Mouse (Mus musculus) CH12.LX (cell line): Measurements from ENCODE around the gene Ppox.

Source experiments
- CTCF ChIP-seq, 2 experiments: IDR thresholded peaks in 1 of 2; conservative IDR thresholded peaks in 1 of 2; 2 replicates each; pipeline ENCODE4 v1.5.1; 2011 to 2012; ENCODE audit warnings: low read depth in 2 of 2, low read length in 2 of 2, improper control_type of control experiment in 1 of 2, inconsistent platforms in 1 of 2, mild to moderate bottlenecking in 1 of 2, moderate library complexity in 1 of 2
- HCFC1 ChIP-seq: IDR thresholded peaks from 2 replicates; pipeline ENCODE4 v1.6.1; 2012; ENCODE audit warnings: low read depth, mild to moderate bottlenecking, inconsistent platforms, low read length, improper control_type of control experiment
- MAZ ChIP-seq: IDR thresholded peaks from 2 replicates; pipeline ENCODE4 v1.6.1; 2012; ENCODE audit warnings: low read depth, mild to moderate bottlenecking, inconsistent platforms, low read length, improper control_type of control experiment, moderate library complexity
- POLR2A ChIP-seq: IDR thresholded peaks from 2 replicates; pipeline ENCODE4 v1.6.1; 2011; ENCODE audit warnings: low read depth, mild to moderate bottlenecking, improper control_type of control experiment, low read length
- TBP ChIP-seq: conservative IDR thresholded peaks from 2 replicates; pipeline ENCODE4 v1.6.1; 2011; ENCODE audit warnings: low read depth, low read length, improper control_type of control experiment
- USF2 ChIP-seq: conservative IDR thresholded peaks from 2 replicates; pipeline ENCODE4 v1.6.1; 2011; ENCODE audit warnings: low read depth, low read length, improper control_type of control experiment

DNA sequence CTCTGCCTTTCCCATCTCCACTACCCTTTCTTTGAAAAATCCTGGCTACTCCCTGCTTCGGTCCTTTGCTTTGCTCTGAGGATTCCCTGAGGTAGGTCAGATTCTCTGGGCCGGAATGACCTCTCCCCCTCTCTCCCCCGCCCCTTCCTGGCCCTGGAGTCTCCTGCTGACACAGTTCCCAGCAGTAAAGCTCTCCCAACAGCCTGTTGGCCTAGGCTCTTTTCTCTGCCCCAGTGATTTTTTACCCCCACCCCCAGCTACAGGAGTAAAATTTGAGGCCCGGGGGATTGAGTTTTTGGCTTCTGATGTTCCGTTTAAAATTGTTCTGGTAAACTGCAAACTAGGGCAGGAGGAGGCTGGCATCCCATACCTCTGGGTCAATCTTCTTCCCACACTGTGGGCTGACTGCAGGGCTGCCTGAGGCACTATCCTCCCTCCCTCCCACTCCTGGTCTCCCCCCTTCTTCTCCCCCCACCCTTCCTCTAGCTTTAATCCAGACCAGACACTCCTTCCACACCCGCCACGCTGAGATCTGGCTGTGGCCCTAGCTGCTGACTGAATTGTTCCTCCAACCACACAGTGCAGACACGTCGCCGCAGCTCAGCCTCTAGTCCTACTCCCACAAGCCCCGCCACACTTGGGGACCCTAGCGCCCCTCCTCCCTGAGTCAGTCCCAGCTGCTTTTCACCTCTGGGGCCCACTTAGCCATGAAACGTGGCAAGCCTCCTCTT lies 29.2 kb downstream of the Ppox start:
- TF ChIP-seq CTCF (conservative IDR thresholded peaks at IDR 0.05 in 1 of 2, IDR thresholded peaks at IDR 0.05 in 1 of 2; ENCODE audit: low read depth in 2 of 2, low read length in 2 of 2), result no peak
- no peak for TF ChIP-seq MAZ
- no peak for TF ChIP-seq HCFC1
- no peak for TF ChIP-seq USF2
- TF ChIP-seq POLR2A, result no peak
- no peak for TF ChIP-seq TBP
